Mouse (Mus musculus) CH12.LX (cell line): ENCODE results near the gene Rmnd1.

ENCODE experiments used
- CTCF ChIP-seq, 2 experiments: IDR thresholded peaks in 1 of 2; conservative IDR thresholded peaks in 1 of 2; 2 replicates each; pipeline ENCODE4 v1.5.1; 2011 to 2012; ENCODE audit warnings: low read depth in 2 of 2, low read length in 2 of 2, improper control_type of control experiment in 1 of 2, inconsistent platforms in 1 of 2, mild to moderate bottlenecking in 1 of 2, moderate library complexity in 1 of 2
- MAFK ChIP-seq: IDR thresholded peaks from 2 replicates; pipeline ENCODE4 v1.6.1; 2011; ENCODE audit warnings: low read length, improper control_type of control experiment; ENCODE audit not compliant: insufficient replicate concordance
- USF1 ChIP-seq: IDR thresholded peaks from 2 replicates; pipeline ENCODE4 v1.6.1; 2014; ENCODE audit warnings: low read depth, mild to moderate bottlenecking, inconsistent platforms, low read length, improper control_type of control experiment
- ZKSCAN1 ChIP-seq: IDR thresholded peaks from 2 replicates; pipeline ENCODE4 v1.6.1; 2012; ENCODE audit warnings: low read depth, inconsistent platforms, low read length, improper control_type of control experiment, borderline replicate concordance

DNA sequence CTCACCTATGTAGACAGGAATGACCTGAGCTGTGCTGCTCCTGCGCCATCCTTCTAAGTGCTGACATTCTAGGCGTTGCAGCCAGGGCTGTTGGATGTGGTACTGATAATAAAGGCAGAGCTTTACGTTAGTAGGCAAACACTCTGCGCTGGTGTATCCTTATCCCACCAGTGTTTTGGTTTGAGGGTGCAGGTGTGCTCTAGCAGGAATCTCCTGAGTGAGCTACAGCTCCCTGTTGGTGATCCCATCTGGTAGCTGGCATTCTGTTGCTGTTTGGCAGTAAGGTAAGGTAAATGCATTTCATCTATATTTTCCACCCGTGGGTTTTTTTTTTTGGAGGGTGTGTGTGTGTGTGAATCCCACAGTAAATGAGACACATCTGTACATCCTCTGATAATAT, 34.1 kb downstream of the Rmnd1 start:
- TF ChIP-seq ZKSCAN1, result no peak
- no peak for TF ChIP-seq USF1
- no peak for TF ChIP-seq CTCF (conservative IDR thresholded peaks at IDR 0.05 in 1 of 2, IDR thresholded peaks at IDR 0.05 in 1 of 2; ENCODE audit: low read depth in 2 of 2, low read length in 2 of 2)
- no peak for TF ChIP-seq MAFK
